Mouse (Mus musculus) testis, adult 2 months (tissue): ENCODE data around the gene Nrip2. TPM values are rescaled to one million over a fixed set of nuclear protein-coding genes. Genes with fewer than 3 reads are reported as not detected.
"Not testable (repeated sequence)": the region's sequence is repeated elsewhere in the genome, so short reads cannot be mapped to it uniquely, and the experiment has no call there.

ENCODE experiments used
- H3K27ac ChIP-seq: fragments of 200-500 bp; 2 replicates; pipeline ENCODE4 v1.5.1; 2012; ENCODE audit warnings: low read depth, low read length; ENCODE audit not compliant: control insufficient read depth, insufficient read depth
- H3K27me3 ChIP-seq: fragments of 200-500 bp; 2 replicates; pipeline ENCODE4 v1.6.1; 2012; ENCODE audit warnings: mild to moderate bottlenecking, low read length, moderate library complexity; ENCODE audit not compliant: control insufficient read depth, insufficient read depth
- H3K36me3 ChIP-seq: fragments of 200-500 bp; 2 replicates; pipeline ENCODE4 v1.6.1; 2012; ENCODE audit warnings: mild to moderate bottlenecking, low read length; ENCODE audit not compliant: control insufficient read depth, insufficient read depth
- H3K4me1 ChIP-seq: fragments of 200-500 bp; 2 replicates; pipeline ENCODE4 v1.6.1; 2012; ENCODE audit warnings: low read length; ENCODE audit not compliant: control insufficient read depth, insufficient read depth
- H3K4me3 ChIP-seq: fragments of 200-500 bp; 2 replicates; pipeline ENCODE4 v1.5.1; 2012; ENCODE audit warnings: low read depth, mild to moderate bottlenecking, low read length, moderate library complexity, mixed read lengths; ENCODE audit not compliant: control insufficient read depth
- CTCF ChIP-seq: fragments of 200-500 bp; IDR thresholded peaks from 2 replicates; pipeline ENCODE4 v1.5.1; 2012; ENCODE audit warnings: low read depth, mild to moderate bottlenecking, inconsistent platforms, low read length, moderate library complexity; ENCODE audit not compliant: control insufficient read depth, insufficient read depth, insufficient replicate concordance
- POLR2A ChIP-seq: fragments of 200-500 bp; IDR thresholded peaks from 2 replicates; pipeline ENCODE4 v1.6.1; 2012; ENCODE audit warnings: low read depth, mild to moderate bottlenecking, inconsistent platforms, low read length, moderate library complexity; ENCODE audit not compliant: control insufficient read depth
- polyA plus RNA-seq: library from polyadenylated mRNA; depleted of rRNA; stranded (reverse); fragments of >200 nt; gene quantifications from 2 replicates; pipeline ENCODE4 v1.2.3, GENCODE M21; 2012

The Nrip2 gene
- polyA plus RNA-seq, 1 experiment = 1.9 TPM

- H3K4me1 ChIP-seq = peaks cover 2% of the 10 kb centered on the region; the same call in 1 of the 2 replicates
- H3K36me3 ChIP-seq = no peaks in the 10 kb centered on the region
- no peak for TF ChIP-seq POLR2A
- TF ChIP-seq CTCF = no peak
- no peaks in the 10 kb centered on the region for H3K27me3 ChIP-seq
- H3K4me3 ChIP-seq = no peak overlapping the region; the same call in 1 of the 2 replicates
- no peak overlapping the region for H3K27ac ChIP-seq
Measured at GRCm38 (mm10) chr6:128379636-128380035, 19.5 kb upstream of the Nrip2 start.

- H3K27ac ChIP-seq, H3K27me3 ChIP-seq, H3K36me3 ChIP-seq, H3K4me1 ChIP-seq, H3K4me3 ChIP-seq: not testable (repeated sequence)
Measured at GRCm38 (mm10) chr6:128380594-128381167, 18.4 kb upstream of the Nrip2 start.

GRCm38 (mm10) chr6:128381254-128381653, 17.8 kb upstream of the Nrip2 start:
- H3K27ac ChIP-seq = no peak overlapping the region
- H3K27me3 ChIP-seq = no peaks in the 10 kb centered on the region
- TF ChIP-seq CTCF = no peak
- TF ChIP-seq POLR2A = no peak
- no peaks in the 10 kb centered on the region for H3K36me3 ChIP-seq
- H3K4me3 ChIP-seq = no peak overlapping the region
- peaks cover 2% of the 10 kb centered on the region; the same call in 1 of the 2 replicates for H3K4me1 ChIP-seq

GRCm38 (mm10) chr6:128383752-128384151, 15.3 kb upstream of the Nrip2 start:
- Histone ChIP-seq H3K4me1 (peaks cover 2% of the 10 kb centered on the region; the same call in 1 of the 2 replicates), H3K27ac (no peak overlapping the region), H3K36me3 (no peaks in the 10 kb centered on the region), H3K4me3 (no peak overlapping the region), H3K27me3 (no peaks in the 10 kb centered on the region)
- TF ChIP-seq POLR2A = no peak
- TF ChIP-seq CTCF = no peak

- no peak overlapping the region for H3K27ac ChIP-seq
- H3K4me3 ChIP-seq = no peak overlapping the region
- no peaks in the 10 kb centered on the region for H3K27me3 ChIP-seq
- H3K36me3 ChIP-seq = no peaks in the 10 kb centered on the region
- TF ChIP-seq CTCF (no peak), POLR2A (no peak)
- H3K4me1 ChIP-seq = no peaks in the 10 kb centered on the region
Measured at GRCm38 (mm10) chr6:128385026-128385425, 14.1 kb upstream of the Nrip2 start.

- no peak overlapping the region for H3K4me3 ChIP-seq
- H3K4me1 ChIP-seq = no peaks in the 10 kb centered on the region
- TF ChIP-seq CTCF (no peak), POLR2A (no peak)
- no peaks in the 10 kb centered on the region for H3K27me3 ChIP-seq
- no peaks in the 10 kb centered on the region for H3K36me3 ChIP-seq
- H3K27ac ChIP-seq = no peak overlapping the region
Measured at GRCm38 (mm10) chr6:128389185-128389584, 9.9 kb upstream of the Nrip2 start.

- Histone ChIP-seq H3K27ac (no peak overlapping the region), H3K4me3 (no peak overlapping the region), H3K36me3 (no peaks in the 10 kb centered on the region), H3K4me1 (no peaks in the 10 kb centered on the region), H3K27me3 (no peaks in the 10 kb centered on the region)
- no peak for TF ChIP-seq CTCF
- no peak for TF ChIP-seq POLR2A
Measured at GRCm38 (mm10) chr6:128390683-128391082, 8.4 kb upstream of the Nrip2 start.

- Histone ChIP-seq H3K4me1 (peaks cover 9% of the 10 kb centered on the region), H3K27ac (no peak overlapping the region), H3K27me3 (no peaks in the 10 kb centered on the region), H3K4me3 (no peak overlapping the region), H3K36me3 (no peaks in the 10 kb centered on the region)
- TF ChIP-seq CTCF (no peak), POLR2A (no peak)
Measured at GRCm38 (mm10) chr6:128397574-128398261, 1.4 kb upstream of the Nrip2 start.
